Mouse (Mus musculus): Measurements from ENCODE around the gene Tenm3. TPM values are rescaled to one million over a fixed set of nuclear protein-coding genes. Genes with fewer than 3 reads are reported as not detected.

Gene Tenm3
- total and polyA plus RNA-seq, 3 experiments: 0.03 to 0.08 (median 0.07) TPM

GRCm38 (mm10) chr8:48884270-48884669 is 40.5 kb upstream of the Tenm3 start:
- no peak overlapping the region for H3K9ac ChIP-seq (ENCODE audit: insufficient read depth, low read depth)
- in situ Hi-C loops (cut with MboI; ENCODE audit: low pct_ligation_motif_present, low pct_unique_long_range_greater_than_20kb, low sequenced_read_pairs): no loop called here
- H3K79me2 ChIP-seq (replicated peaks; ENCODE audit: control insufficient read depth, extremely low read depth, insufficient read depth, poor library complexity, severe bottlenecking): no peaks in the 10 kb centered on the region
- no peaks in the 10 kb centered on the region for H3K4me1 ChIP-seq (ENCODE audit: control insufficient read depth in 1 of 2, insufficient read depth in 2 of 2)
- H3K27ac ChIP-seq (ENCODE audit: insufficient read depth, low read depth): no peak overlapping the region
- no peak overlapping the region for H3K4me3 ChIP-seq (replicated peaks in 1 of 3; ENCODE audit: low read depth in 2 of 3, low read length in 2 of 3, poor library complexity in 1 of 3)
- H3K36me3 ChIP-seq (replicated peaks in 1 of 2; ENCODE audit: control insufficient read depth in 1 of 2, insufficient read depth in 1 of 2, low read length in 1 of 2): no peaks in the 10 kb centered on the region
- H3K27me3 ChIP-seq (replicated peaks): no peaks in the 10 kb centered on the region
- DNase-seq (ENCODE audit: extremely low read depth): no peak
- H3K9me3 ChIP-seq (replicated peaks; ENCODE audit: low read length): peaks cover 68% of the 10 kb centered on the region
- TF ChIP-seq NELFE (IDR thresholded peaks at IDR 0.05; ENCODE audit: low read depth, low read length): no peak
- no peak for TF ChIP-seq HCFC1 (IDR thresholded peaks at IDR 0.05; ENCODE audit: low read depth, low read length)
- TF ChIP-seq TBP (conservative IDR thresholded peaks at IDR 0.05; ENCODE audit: low read depth, low read length): no peak
- no peak for TF ChIP-seq IRF4 (IDR thresholded peaks at IDR 0.05; ENCODE audit: low read depth, low read length)
- no peak for TF ChIP-seq CHD1 (IDR thresholded peaks at IDR 0.05; ENCODE audit: low read depth, low read length)
- TF ChIP-seq SIN3A (IDR thresholded peaks at IDR 0.05; ENCODE audit: low read length): no peak
- TF ChIP-seq SMC3 (IDR thresholded peaks at IDR 0.05; ENCODE audit: low read depth, low read length): no peak
- TF ChIP-seq USF1 (IDR thresholded peaks at IDR 0.05; ENCODE audit: low read depth, low read length): no peak
- TF ChIP-seq MAX (IDR thresholded peaks at IDR 0.05; ENCODE audit: low read length): no peak
- no peak for TF ChIP-seq MXI1 (IDR thresholded peaks at IDR 0.05; ENCODE audit: low read depth, low read length)
- no peak for TF ChIP-seq USF2 (conservative IDR thresholded peaks at IDR 0.05; ENCODE audit: low read depth, low read length)
- no peak for TF ChIP-seq JUN (IDR thresholded peaks at IDR 0.05; ENCODE audit: insufficient read depth, low read depth, low read length)
- TF ChIP-seq ZC3H11A (IDR thresholded peaks at IDR 0.05; ENCODE audit: low read depth, low read length): no peak
- H3K4me2 ChIP-seq (ENCODE audit: insufficient read depth, low read depth, poor library complexity, severe bottlenecking): no peak overlapping the region
- dilution Hi-C loops (cut with MboI; ENCODE audit: extremely low pct_ligation_motif_present, extremely low pct_unique_long_range_greater_than_20kb, low sequenced_read_pairs): no loop called here

- dilution Hi-C loops (cut with MboI; ENCODE audit: extremely low pct_ligation_motif_present, extremely low pct_unique_long_range_greater_than_20kb, low sequenced_read_pairs): no loop called here
- H3K4me1 ChIP-seq (ENCODE audit: control insufficient read depth in 1 of 2, insufficient read depth in 2 of 2): no peaks in the 10 kb centered on the region
- in situ Hi-C loops (cut with MboI; ENCODE audit: low pct_ligation_motif_present, low pct_unique_long_range_greater_than_20kb, low sequenced_read_pairs): no loop called here
Measured at GRCm38 (mm10) chr8:48880585-48880984, 36.8 kb upstream of the Tenm3 start.

More at GRCm38 (mm10) chr8:48880585-48880984, 36.8 kb upstream of the Tenm3 start:
- H3K9me3 ChIP-seq (replicated peaks; ENCODE audit: low read length): peaks cover 64% of the 10 kb centered on the region
- no peak overlapping the region for H3K4me2 ChIP-seq (ENCODE audit: insufficient read depth, low read depth, poor library complexity, severe bottlenecking)
- no peaks in the 10 kb centered on the region for H3K79me2 ChIP-seq (replicated peaks; ENCODE audit: control insufficient read depth, extremely low read depth, insufficient read depth, poor library complexity, severe bottlenecking)
- H3K27me3 ChIP-seq (replicated peaks): no peaks in the 10 kb centered on the region
- TF ChIP-seq HCFC1 (IDR thresholded peaks at IDR 0.05; ENCODE audit: low read depth, low read length) (no peak), TBP (conservative IDR thresholded peaks at IDR 0.05; ENCODE audit: low read depth, low read length) (no peak), USF2 (conservative IDR thresholded peaks at IDR 0.05; ENCODE audit: low read depth, low read length) (no peak), ELF1 (IDR thresholded peaks at IDR 0.05; ENCODE audit: low read depth, low read length) (no peak), JUN (IDR thresholded peaks at IDR 0.05; ENCODE audit: insufficient read depth, low read depth, low read length) (no peak), SIN3A (IDR thresholded peaks at IDR 0.05; ENCODE audit: low read length) (no peak), MAX (IDR thresholded peaks at IDR 0.05; ENCODE audit: low read length) (no peak), NELFE (IDR thresholded peaks at IDR 0.05; ENCODE audit: low read depth, low read length) (no peak), MAZ (IDR thresholded peaks at IDR 0.05; ENCODE audit: low read depth, low read length) (no peak), USF1 (IDR thresholded peaks at IDR 0.05; ENCODE audit: low read depth, low read length) (no peak), MXI1 (IDR thresholded peaks at IDR 0.05; ENCODE audit: low read depth, low read length) (no peak), E2F4 (IDR thresholded peaks at IDR 0.05; ENCODE audit: insufficient replicate concordance, low read depth, low read length) (no peak), GABPA (IDR thresholded peaks at IDR 0.05; ENCODE audit: insufficient replicate concordance, low read depth, low read length) (no peak), SMC3 (IDR thresholded peaks at IDR 0.05; ENCODE audit: low read depth, low read length) (no peak), CHD2 (IDR thresholded peaks at IDR 0.05; ENCODE audit: low read length) (no peak), CHD1 (IDR thresholded peaks at IDR 0.05; ENCODE audit: low read depth, low read length) (no peak), ETS1 (conservative IDR thresholded peaks at IDR 0.05; ENCODE audit: low read depth, low read length) (no peak), CTCF (conservative IDR thresholded peaks at IDR 0.05 in 1 of 2, IDR thresholded peaks at IDR 0.05 in 1 of 2; ENCODE audit: low read depth in 2 of 2, low read length in 2 of 2) (no peak), JUND (conservative IDR thresholded peaks at IDR 0.05; ENCODE audit: low read depth, low read length) (no peak), ZMIZ1 (IDR thresholded peaks at IDR 0.05; ENCODE audit: low read depth, low read length) (no peak)
- H3K36me3 ChIP-seq (replicated peaks in 1 of 2; ENCODE audit: control insufficient read depth in 1 of 2, insufficient read depth in 1 of 2, low read length in 1 of 2): no peaks in the 10 kb centered on the region
- no peak for DNase-seq (ENCODE audit: extremely low read depth)
- no peak overlapping the region for H3K27ac ChIP-seq (ENCODE audit: insufficient read depth, low read depth)
- no peak overlapping the region for H3K4me3 ChIP-seq (replicated peaks in 1 of 3; ENCODE audit: low read depth in 2 of 3, low read length in 2 of 3, poor library complexity in 1 of 3)
- H3K9ac ChIP-seq (ENCODE audit: insufficient read depth, low read depth): no peak overlapping the region

Measured in CH12.LX (cell line).